Mouse (Mus musculus) heart, adult 11 months (tissue): ENCODE measurements at regions not wholly inside any gene's neighbourhood (a gene's known extent, or its start where the extent isn't known, plus 50 kb on each side); places are given as distances from the start of the nearest gene placed in this dataset.

Experiments
- DNase-seq: peaks from one replicate; pipeline ENCODE4 v3.0.0; 2022

DNA sequence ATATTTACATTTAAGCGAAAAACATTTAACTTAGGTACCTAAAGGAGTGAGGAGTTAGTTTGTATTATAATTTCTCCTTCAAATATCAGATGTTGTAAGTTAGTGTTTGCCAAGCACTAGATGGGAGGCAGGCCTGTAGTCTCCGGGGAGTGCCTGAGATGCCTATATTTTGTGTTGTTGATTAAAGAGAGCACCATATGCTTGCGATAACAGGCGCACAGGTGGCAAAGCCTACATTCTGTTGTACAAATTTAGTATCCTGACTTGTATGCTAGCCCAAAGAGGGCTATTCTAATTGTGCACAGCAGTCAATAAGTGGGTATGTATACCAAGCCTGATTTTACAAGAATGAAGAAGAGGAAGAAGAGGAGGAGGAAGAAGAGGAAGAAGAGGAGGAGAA lies 151.8 kb upstream of the Atxn1 start:
- no peak for DNase-seq

GRCm38 (mm10) chr13:46104971-46105370 lies 140.2 kb upstream of the Atxn1 start:
- DNase-seq: no peak

DNA sequence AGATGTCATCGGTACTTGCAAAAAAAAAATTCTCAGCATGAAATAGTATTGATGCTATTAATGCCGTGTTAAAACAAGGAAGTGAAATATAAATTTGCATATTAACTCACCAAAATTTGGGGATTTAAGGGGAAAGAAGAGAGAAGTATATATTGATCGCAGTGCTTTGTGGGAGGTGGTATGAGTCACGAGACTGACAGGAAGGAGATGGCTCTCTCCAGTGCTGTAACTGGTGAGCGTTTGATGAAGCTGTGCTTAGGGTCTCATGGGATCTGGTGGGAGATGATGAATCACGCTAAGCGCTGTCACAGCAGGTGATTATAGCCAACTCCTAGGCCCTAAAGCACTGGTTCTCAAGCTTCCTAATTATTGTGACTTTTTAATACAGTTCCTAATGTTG lies 133.8 kb upstream of the Atxn1 start:
- no peak for DNase-seq

- no peak for DNase-seq
These were observed 133.3 kb upstream of the Atxn1 start for GRCm38 (mm10) chr13:46098131-46098530.

DNA sequence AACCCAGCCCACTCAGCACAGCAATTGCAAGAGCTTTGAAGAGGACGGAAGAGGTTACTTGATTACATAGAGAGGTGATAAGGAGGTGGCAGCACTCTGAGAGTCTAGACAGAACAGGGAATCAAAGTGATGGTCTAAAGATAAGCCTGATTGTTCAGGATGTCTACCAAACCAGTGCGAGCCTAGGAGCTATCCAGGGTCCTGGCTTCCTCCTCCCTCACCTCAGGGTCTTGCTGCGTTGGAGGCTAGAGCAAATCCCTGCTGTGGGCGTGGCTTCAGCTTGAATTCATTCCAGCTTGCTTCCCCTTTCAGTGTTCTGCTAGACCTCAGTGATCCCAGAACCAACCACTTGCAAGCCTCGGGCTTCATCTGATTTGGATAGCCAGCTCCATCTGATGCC lies 132.2 kb upstream of the Atxn1 start:
- no peak for DNase-seq

- no peak for DNase-seq
These were observed 131.6 kb upstream of the Atxn1 start for GRCm38 (mm10) chr13:46096416-46096815.

- DNase-seq: no peak
These were observed 128.0 kb upstream of the Atxn1 start for GRCm38 (mm10) chr13:46092787-46093186.

- DNase-seq: no peak
These were observed 126.3 kb upstream of the Atxn1 start for GRCm38 (mm10) chr13:46091109-46091508.

- DNase-seq: no peak
These were observed 123.4 kb upstream of the Atxn1 start for GRCm38 (mm10) chr13:46088237-46088636.

DNA sequence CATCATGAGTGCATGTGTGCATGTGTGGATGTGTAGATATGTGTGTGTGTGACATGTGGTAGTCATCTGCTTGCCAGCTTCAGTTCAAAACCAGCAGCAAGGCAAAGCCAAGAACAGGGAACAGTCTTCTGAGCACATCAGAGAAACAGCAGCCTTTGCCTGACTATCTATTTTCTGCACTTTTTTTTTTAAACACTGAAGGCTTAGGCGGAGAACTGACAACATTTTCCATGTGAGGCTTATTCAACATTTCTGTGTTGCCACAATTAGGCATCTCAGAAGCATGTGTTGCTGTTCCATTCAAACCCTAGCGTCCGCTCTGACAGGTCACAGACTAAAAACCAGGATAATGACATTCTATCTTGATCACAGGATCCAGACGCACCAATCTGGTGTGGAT lies 122.9 kb upstream of the Atxn1 start:
- no peak for DNase-seq

DNA sequence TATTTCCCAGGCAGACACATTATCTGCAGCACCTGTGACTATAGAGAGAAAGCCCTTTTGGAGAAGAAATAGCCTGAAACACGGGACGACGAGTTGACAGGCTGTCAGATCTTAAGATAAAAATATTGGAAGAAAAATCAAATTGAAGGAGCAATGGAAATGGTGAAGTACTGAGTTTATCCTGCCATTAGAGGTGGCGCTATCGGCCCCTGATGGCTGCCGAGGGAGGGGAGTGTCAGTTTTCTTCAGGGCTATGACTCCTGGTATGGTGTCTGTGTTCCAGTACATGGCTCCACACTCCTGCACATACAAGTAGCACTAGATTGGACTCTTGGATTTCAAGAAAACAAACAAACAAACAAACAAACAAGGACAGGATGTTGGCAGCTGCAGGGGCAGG lies 112.1 kb upstream of the Atxn1 start:
- no peak for DNase-seq

GRCm38 (mm10) chr13:46071670-46072069 lies 106.9 kb upstream of the Atxn1 start:
- DNase-seq: no peak

DNA sequence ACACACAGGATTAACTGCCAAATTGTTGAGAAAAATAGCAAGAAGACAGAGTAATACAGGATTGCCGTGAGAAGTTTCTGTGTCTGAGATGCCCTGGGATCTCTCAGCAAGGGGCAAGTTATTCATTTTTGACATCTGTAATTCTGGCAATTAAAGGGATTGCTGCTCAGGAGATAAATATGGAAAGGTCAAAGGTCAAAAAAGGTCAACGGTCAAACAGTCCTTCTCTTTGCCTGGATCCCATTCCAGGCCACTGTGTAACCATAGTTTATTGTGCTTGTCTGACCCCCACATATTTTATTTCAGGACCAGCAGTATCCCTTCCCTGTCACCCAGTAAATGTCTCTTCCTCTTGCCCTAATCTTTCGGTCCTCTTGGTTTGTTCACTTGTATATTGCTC lies 104.8 kb upstream of the Atxn1 start:
- DNase-seq: no peak

- DNase-seq: no peak
These were observed 98.0 kb upstream of the Atxn1 start for GRCm38 (mm10) chr13:46062758-46063157.

- no peak for DNase-seq
These were observed 95.1 kb upstream of the Atxn1 start for GRCm38 (mm10) chr13:46059870-46060269.

- peak; percentile 93 for DNase-seq
These were observed 94.1 kb upstream of the Atxn1 start for GRCm38 (mm10) chr13:46058862-46059261.

GRCm38 (mm10) chr13:46058341-46058740 lies 93.5 kb upstream of the Atxn1 start:
- DNase-seq: no peak

DNA sequence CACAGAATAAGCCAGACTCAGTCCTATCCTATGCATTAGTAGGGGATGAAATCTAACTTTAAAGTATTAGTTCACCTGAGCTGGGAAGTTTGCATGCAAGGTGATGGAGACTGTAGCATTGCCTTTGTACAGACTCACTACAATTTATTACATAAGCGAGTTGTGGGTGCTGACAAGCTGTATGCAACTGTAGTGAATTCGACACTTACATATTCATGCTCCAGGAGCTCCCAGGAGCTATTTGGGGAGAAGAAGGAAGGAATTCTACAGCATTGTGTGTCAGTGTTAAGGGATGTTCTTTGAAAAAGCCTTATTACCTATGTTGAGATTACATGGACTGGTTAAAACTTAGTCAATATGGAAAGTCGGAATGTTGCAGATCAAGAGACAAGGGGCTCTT lies 90.6 kb upstream of the Atxn1 start:
- DNase-seq: no peak

DNA sequence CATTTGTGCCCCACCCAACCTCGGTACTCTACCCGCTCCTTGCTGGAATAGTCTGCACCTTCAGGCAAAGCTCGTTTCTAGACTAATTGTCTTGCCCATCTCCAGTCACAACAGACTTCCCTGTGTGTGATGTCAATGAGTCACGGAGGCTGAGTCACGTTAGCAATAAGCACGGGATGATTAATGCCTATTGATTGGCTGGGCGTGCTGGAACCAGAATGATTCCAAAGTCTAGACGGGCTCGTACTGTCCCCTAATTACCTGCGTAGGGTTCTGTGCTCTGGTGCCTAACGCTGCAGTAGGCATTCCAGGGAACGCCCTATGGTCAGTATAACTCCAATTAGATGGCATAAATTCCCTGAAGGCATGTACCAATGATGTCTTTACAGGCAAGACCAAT lies 78.8 kb upstream of the Atxn1 start:
- DNase-seq: no peak

GRCm38 (mm10) chr13:46043016-46043415 lies 78.2 kb upstream of the Atxn1 start:
- peak; percentile 92 for DNase-seq

- DNase-seq: peak; percentile 64
These were observed 77.4 kb upstream of the Atxn1 start for GRCm38 (mm10) chr13:46042224-46042623.

- DNase-seq: peak; percentile 33
These were observed 76.7 kb upstream of the Atxn1 start for GRCm38 (mm10) chr13:46041475-46041874.

- peak; percentile 59 for DNase-seq
These were observed 75.3 kb upstream of the Atxn1 start for GRCm38 (mm10) chr13:46040062-46040461.

DNA sequence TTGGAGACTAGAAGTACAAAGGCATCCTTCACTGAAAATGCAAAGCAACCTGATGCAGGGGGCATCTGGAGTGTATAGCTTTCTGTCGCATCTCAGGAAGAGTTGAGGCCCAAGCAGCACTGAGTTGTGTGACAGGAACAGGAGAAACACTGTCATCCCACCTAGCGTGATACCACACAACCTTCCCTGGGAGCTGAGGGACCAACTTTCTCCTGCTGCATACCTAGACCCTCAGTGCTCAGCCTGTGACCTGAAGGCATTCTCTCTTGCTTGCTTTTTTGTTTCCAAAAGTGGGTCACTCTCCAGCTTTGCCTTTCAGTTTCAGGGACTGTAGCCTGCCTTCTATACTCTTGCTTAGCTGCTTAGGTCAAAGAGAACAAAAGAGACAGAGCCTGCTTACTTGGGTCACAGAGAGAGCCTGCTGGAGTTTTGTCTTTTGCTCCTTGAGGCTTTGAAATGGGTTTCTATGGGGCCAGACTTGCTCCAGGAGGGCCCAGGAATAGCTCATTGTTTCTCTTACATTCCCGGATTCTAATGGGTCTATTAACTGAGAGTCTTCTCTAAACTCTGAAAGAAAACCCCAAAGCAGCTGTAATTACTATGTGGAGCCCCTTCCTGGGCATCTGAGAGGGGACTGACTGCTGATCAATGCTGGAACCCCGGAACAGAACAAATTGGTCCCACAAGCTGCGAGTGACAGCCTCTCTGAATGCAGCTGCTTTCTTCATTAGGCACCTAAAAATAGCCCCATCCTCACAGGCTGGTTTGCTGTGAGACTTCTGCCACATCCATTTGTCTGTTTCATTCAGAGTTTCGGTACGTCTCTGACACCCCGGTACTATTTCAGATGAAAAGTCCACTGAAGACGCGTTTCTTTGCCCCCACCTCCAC lies 73.9 kb upstream of the Atxn1 start:
- peak; percentile 52 for DNase-seq

DNA sequence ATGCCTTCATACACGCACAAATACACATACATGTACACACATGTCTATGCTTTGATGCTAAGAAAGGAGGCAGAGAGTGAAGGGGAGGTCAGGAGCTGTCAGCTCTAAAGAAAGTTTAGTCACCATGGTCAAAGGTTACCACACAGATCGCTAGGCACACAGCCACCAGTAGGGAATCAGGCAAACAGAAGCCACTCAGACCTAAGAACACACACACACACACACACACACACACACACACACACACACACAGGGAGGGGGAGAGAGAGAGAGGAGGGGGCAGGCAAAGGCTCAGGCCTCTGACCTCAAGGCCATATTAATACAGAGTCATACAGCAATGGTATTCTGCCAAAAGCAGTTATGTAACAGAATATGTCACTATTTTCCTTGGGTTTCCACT lies 67.5 kb upstream of the Atxn1 start:
- peak; percentile 33 for DNase-seq
